8 mouse cellular contexts compared by ENCODE assay signal in genomic region chr11:97568729-97569128, GRCm38 (mm10). TPM values are rescaled to one million over a fixed set of nuclear protein-coding genes. Genes with fewer than 3 reads are reported as not detected.
DNase-seq lines count a peak whose midpoint lies in the region; ATAC-seq lines count a peak whose summit lies in the region.
"Had no signal": no experiment of that assay in that cellular context is flagged by ENCODE, and none has a peak within 500 bp of the region (broad histone marks: within the 10 kb centered on the region; RNA-seq: fewer than 3 reads in every experiment).

No protein-coding gene starts in this region.

- intact Hi-C loops in left cerebral cortex, postnatal 25 days (cut with DNase I), result no loop called here

- H3K27ac ChIP-seq in midbrain, embryonic 11.5 days (ENCODE audit: low read depth, low read length), result no peak overlapping the region
- no peak overlapping the region for H3K27ac ChIP-seq in stomach, embryonic 14.5 days (ENCODE audit: low read length)
- H3K27ac ChIP-seq: liver, embryonic 15.5 days had no signal

- H3K4me1 ChIP-seq in midbrain, embryonic 11.5 days (ENCODE audit: control insufficient read depth, insufficient read depth, low read length), result peaks cover 67% of the 10 kb centered on the region
- peaks cover 14% of the 10 kb centered on the region for H3K4me1 ChIP-seq in stomach, embryonic 14.5 days (ENCODE audit: control insufficient read depth, insufficient read depth, low read length)
- H3K4me1 ChIP-seq: liver, embryonic 15.5 days had no signal

- no peaks in the 10 kb centered on the region for H3K9me3 ChIP-seq in midbrain, embryonic 11.5 days (ENCODE audit: control insufficient read depth, low read length)
- no peaks in the 10 kb centered on the region for H3K9me3 ChIP-seq in stomach, embryonic 14.5 days (ENCODE audit: control insufficient read depth, low read depth, low read length)
- H3K9me3 ChIP-seq: liver, embryonic 15.5 days had no signal

- peak; percentile 88 for DNase-seq in adrenal gland, postnatal 14 days
- peak; percentile 76 for DNase-seq in gastrocnemius, postnatal 25 days
- DNase-seq in induced T-regulatory cell, adult 2 months (ENCODE audit: low read depth), result peak; percentile 31
- DNase-seq in left cerebral cortex, postnatal 25 days (ENCODE audit: low spot score in 2 of 2), result peak; percentile 78 to 88
- DNase-seq in midbrain, embryonic 11.5 days (ENCODE audit: low spot score, missing footprints), result peak; percentile 98

- no peak overlapping the region for H3K9ac ChIP-seq in midbrain, embryonic 11.5 days (ENCODE audit: low read length)
- no peak overlapping the region for H3K9ac ChIP-seq in stomach, embryonic 14.5 days (replicated peaks; ENCODE audit: low read depth, low read length)
- H3K9ac ChIP-seq: liver, embryonic 15.5 days had no signal

- no peak overlapping the region for H3K4me2 ChIP-seq in midbrain, embryonic 11.5 days
- H3K4me2 ChIP-seq in stomach, embryonic 14.5 days (replicated peaks; ENCODE audit: low read depth, low read length), result no peak overlapping the region
- H3K4me2 ChIP-seq: liver, embryonic 15.5 days had no signal

- no peaks in the 10 kb centered on the region for H3K36me3 ChIP-seq in midbrain, embryonic 11.5 days (ENCODE audit: control insufficient read depth, insufficient read depth, low read length)
- no peaks in the 10 kb centered on the region for H3K36me3 ChIP-seq in stomach, embryonic 14.5 days (ENCODE audit: control insufficient read depth, insufficient read depth, low read length)
- H3K36me3 ChIP-seq: liver, embryonic 15.5 days had no signal

- peaks cover 16% of the 10 kb centered on the region for H3K27me3 ChIP-seq in midbrain, embryonic 11.5 days (ENCODE audit: control insufficient read depth, insufficient read depth, low read length)
- H3K27me3 ChIP-seq in stomach, embryonic 14.5 days (ENCODE audit: control insufficient read depth, insufficient read depth, low read length), result peaks cover 19% of the 10 kb centered on the region

- H3K4me3 ChIP-seq in midbrain, embryonic 11.5 days (ENCODE audit: low read depth, low read length), result no peak overlapping the region
- H3K4me3 ChIP-seq in stomach, embryonic 14.5 days (ENCODE audit: low read depth, low read length), result no peak overlapping the region
- H3K4me3 ChIP-seq: liver, embryonic 15.5 days had no signal

- 11% methylated on average over 8 of the region's 8 CpGs for WGBS in midbrain, embryonic 11.5 days
- WGBS in stomach, embryonic 14.5 days, result 8% methylated on average over 8 of the region's 8 CpGs

- ATAC-seq in common myeloid progenitor, adult 5-6 weeks (replicated peaks; ENCODE audit: low read depth, poor library complexity, severe bottlenecking), result peak; percentile 94
- ATAC-seq in midbrain, embryonic 11.5 days (ENCODE audit: low FRiP score), result peak; percentile 50
- peak; percentile 77 for ATAC-seq in stomach, embryonic 14.5 days (ENCODE audit: insufficient number of reproducible peaks, insufficient read depth, low FRiP score, low read depth)

RNA-seq across cellular contexts. Expression of gene Srcin1, which starts 7.3 kb away (rescaled TPM):
- 9.2 and 10.1 TPM in 2 replicates for total RNA-seq in adrenal gland, postnatal 14 days (2021)
- total RNA-seq in common myeloid progenitor, adult 5-6 weeks (2017), result not detected in 2 replicates
- under 1 TPM; 0.43 to 0.49 TPM for total RNA-seq in gastrocnemius, postnatal 25 days (2021)
- total RNA-seq in left cerebral cortex, postnatal 25 days (2021), result 100 to 1,000 TPM; 323 to 339 TPM
- 1.7 and 2.2 TPM in 2 replicates for polyA plus RNA-seq in midbrain, embryonic 11.5 days (2014; fragmentation: Nextera tagmentation; extraction: Ambion mirVana)
- polyA plus RNA-seq in stomach, embryonic 14.5 days (2014; fragmentation: Nextera tagmentation; extraction: Ambion mirVana), result 0.49 and 0.64 TPM in 2 replicates
- polyA plus RNA-seq: liver, embryonic 15.5 days had no signal

Comparison
In these comparisons a context has a peak if more than half of its experiments do, and no peak if none do; other contexts are left out.
1. DNase-seq: peak in every context shown above with its lines; median percentile 98 in midbrain, embryonic 11.5 days; 88 in adrenal gland, postnatal 14 days; 83 in left cerebral cortex, postnatal 25 days; 76 in gastrocnemius, postnatal 25 days; 31 in induced T-regulatory cell, adult 2 months.
2. RNA of gene Srcin1, which starts 7.3 kb away (total RNA-seq): 323 to 339 TPM in left cerebral cortex, postnatal 25 days; 9.2 to 10.1 TPM in adrenal gland, postnatal 14 days, 0.43 to 0.49 TPM in gastrocnemius, postnatal 25 days and not detected in common myeloid progenitor, adult 5-6 weeks; every median in the first group is over 10 times any median in the second.
3. Peak in every context shown above with its lines, with median percentiles within 50 percentile points of each other: ATAC-seq.